Mouse (Mus musculus): Measurements from ENCODE around the gene Adgrl4. TPM values are rescaled to one million over a fixed set of nuclear protein-coding genes. Genes with fewer than 3 reads are reported as not detected.

The Adgrl4 gene
- total RNA-seq (2022) = 100 to 1,000 TPM in 1 of 4 experiments, 10 to 100 TPM in 3; 66.8 to 100 (median 93.7) TPM

DNA sequence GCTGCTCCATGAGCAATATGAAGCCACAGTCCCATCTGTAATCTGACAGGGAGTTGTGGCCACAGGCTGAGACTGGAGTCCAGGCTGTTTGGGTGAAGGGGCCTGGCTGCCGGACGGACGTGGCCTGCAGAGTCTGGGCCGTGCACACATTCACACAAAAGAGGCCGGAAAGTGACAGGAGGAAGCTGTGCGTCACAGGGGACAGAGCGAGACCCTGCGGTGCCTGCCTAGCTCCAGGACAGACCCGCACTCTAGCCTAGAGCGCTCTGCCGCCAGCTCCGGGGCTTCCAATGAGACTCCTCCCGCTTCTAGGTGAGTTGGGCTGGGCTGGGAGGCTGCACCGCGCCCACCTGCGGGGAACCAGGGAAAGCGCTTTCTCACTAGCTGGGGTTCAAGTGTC lies at the start of gene Adgrl4:
TSS of gene Adgrl4 (plus strand) at position 195 of the 400 bp plus-strand sequence.
- DNase-seq = peak; percentile 38

- DNase-seq = no peak
Measured at GRCm38 (mm10) chr3:151390912-151391311, 46.8 kb upstream of the Adgrl4 start.

DNA sequence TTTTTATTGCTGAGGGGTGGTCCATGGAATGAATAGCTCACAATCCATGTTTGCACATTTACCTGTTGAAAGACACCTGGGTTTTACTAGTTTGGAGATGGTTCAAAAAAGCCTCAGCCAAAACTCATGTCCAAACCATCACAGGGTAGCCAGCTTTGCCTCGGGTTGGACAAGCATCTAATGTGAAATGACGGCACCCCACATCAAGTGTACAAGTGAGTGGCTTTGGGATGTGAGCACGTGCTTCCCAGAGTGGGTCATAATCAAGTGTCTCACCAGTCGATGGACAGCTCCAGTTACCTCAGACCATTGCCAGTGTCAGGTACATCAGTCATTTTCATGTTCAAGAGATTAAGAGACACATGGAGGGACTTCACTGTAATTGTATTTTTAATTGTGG lies 44.8 kb upstream of the Adgrl4 start:
- DNase-seq = no peak

- no peak for DNase-seq
Measured at GRCm38 (mm10) chr3:151393330-151393729, 44.4 kb upstream of the Adgrl4 start.

DNA sequence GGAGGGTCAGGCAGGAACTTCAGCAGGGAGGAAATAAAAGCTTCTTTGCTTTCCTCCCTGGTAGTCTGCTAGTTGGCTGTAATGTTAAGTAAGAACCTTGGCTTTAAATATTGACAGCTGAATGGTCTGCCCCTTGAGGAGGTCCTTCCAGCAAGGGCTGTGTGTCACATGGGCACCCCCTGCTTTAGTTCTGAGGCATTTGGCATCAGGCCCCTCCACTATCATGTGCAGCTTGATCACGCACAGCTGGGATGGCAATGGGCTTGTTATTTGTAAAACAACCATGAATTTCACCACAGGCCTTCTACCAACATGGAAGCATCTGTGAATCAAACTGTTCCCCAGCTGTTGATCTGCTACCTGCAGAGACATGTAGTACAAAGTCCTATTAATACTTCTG lies 38.4 kb upstream of the Adgrl4 start:
- no peak for DNase-seq

DNA sequence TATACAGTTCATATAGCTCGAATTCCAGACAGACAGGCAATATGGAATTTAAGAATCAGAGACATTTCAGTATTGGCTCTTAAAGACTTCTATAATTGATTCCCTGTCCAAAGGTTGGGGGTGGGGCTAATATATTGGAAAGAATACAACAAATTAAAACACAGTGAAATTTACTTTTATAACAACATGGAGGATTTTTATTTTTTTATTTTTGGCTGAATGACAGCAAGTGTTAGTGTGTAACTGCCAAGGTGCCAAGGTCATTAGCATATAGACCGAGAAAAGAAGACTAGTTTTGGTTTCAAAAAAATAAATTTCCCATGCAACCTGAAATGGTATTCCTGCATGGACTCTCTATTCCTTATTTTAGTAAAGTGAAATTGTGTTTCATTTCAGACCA lies 26.7 kb upstream of the Adgrl4 start:
- DNase-seq = no peak

GRCm38 (mm10) chr3:151411488-151411887 lies 26.2 kb upstream of the Adgrl4 start:
- no peak for DNase-seq

DNA sequence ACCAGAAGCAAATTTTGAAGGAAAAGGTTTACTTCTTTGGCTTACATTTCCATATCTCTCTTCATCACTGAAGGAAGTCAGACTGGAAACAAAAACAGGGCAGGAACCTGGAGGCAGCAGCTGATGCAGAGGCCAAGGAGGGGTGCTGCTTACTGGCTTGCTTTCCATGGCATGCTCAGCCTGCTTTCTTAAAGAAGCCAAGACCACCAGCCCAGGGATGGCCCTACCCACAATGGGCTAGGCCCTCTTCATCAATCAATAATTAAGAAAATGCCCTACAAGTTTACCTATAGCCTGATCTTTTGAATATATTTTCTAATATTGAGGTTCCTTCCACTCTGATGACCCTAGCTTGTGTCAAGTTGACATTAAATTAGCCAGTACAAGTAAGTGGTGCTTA lies 20.8 kb upstream of the Adgrl4 start:
- no peak for DNase-seq

- no peak for DNase-seq
Measured at GRCm38 (mm10) chr3:151417688-151418572, 19.8 kb upstream of the Adgrl4 start.

GRCm38 (mm10) chr3:151424326-151425207 lies 13.1 kb upstream of the Adgrl4 start:
- no peak for DNase-seq

- no peak for DNase-seq
Measured at GRCm38 (mm10) chr3:151430106-151430505, 7.6 kb upstream of the Adgrl4 start.

DNA sequence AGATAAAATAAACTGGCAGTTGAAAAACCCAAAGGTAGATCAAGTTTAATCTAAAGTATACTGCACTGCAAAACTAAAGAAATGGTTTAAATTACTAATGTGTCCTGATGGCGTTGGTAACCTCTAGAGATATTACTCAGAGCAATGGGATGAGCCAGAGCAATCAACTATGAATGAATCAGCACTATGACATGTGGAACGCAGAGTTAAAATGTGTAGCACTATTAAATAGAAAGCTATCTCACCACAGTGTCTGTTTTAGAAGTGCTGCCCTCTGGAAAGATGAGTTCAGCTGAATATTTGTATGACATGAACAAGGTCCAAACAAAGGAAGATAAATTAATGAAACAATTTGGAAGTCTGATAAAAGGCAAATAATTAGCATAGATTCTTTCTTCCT lies 6.2 kb upstream of the Adgrl4 start:
- no peak for DNase-seq

DNA sequence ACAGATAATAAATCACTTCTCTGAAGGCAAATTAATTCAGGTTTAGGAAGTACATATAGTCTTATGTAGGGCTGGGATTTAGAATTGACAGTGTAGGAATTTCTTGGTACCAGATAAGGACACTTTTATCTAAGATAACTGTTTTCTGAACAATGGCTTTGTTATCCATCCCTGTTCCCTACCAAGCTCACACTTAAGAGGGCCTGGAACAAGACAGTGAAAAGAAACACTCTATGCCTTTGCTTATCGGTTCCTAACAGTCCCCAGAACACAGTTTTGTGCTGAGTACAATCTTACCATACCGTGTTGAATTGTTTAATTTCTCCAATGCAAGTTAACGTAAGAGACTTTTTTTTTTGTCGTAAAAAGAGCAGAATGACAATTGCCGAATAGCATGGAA lies 677 bp downstream of the Adgrl4 start:
- no peak for DNase-seq

- DNase-seq = no peak
Measured at GRCm38 (mm10) chr3:151439976-151440375, 2.3 kb downstream of the Adgrl4 start.

- no peak for DNase-seq
Measured at GRCm38 (mm10) chr3:151442026-151442425, 4.3 kb downstream of the Adgrl4 start.

GRCm38 (mm10) chr3:151443486-151443885 lies 5.8 kb downstream of the Adgrl4 start:
- DNase-seq = no peak

DNA sequence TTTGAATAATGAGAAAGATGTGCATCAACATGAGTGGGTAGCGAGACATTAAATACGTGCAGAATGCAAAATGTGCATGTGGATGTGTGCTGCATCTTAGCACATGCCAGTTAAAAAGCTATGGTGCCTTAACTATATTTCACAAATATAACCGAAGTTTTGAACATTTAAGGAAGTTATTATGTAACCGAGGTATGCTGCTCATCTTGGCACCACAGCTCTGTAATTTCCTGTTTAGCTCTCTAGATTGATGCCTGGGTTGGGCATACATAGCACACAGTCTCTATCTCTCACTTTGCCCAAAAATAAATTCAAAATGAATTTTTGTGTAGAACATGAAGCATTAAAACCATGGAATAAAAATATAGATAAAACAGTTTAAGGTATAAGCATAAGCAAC lies 6.6 kb downstream of the Adgrl4 start:
- no peak for DNase-seq

GRCm38 (mm10) chr3:151445936-151446335 lies 8.2 kb downstream of the Adgrl4 start:
- peak; percentile 9 for DNase-seq

DNA sequence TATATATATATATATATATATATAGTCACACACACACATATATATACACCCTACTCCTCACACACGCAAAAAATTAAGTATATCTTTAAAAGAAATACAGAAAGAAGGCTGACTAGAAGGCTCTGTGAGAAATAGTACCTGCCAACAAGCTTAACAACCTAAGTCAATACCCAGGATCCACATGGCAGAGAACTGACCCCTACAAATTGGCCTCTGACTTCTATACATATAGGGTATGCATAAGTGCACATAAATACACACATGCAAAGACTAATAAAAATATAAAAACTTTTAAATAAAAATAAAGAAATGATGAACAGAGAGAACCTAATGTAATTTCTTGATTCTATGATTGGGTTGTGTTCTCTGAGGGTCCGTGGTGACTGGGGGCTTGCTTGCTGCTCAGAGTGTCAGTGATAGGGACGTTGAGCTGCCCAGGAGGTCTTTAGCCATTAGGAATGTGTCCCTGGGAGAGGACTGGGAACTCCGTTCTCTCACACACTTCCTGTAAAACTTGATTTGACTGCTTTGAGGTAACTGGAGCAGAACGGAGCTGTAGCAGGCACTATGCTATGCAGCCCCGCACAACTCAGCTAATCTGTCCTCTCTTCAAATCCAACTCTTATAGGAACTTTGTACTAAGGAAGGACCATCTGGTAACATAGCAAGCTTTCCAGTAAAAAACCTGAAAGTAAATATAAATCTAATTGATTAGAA lies 17.5 kb downstream of the Adgrl4 start:
- DNase-seq = no peak

DNA sequence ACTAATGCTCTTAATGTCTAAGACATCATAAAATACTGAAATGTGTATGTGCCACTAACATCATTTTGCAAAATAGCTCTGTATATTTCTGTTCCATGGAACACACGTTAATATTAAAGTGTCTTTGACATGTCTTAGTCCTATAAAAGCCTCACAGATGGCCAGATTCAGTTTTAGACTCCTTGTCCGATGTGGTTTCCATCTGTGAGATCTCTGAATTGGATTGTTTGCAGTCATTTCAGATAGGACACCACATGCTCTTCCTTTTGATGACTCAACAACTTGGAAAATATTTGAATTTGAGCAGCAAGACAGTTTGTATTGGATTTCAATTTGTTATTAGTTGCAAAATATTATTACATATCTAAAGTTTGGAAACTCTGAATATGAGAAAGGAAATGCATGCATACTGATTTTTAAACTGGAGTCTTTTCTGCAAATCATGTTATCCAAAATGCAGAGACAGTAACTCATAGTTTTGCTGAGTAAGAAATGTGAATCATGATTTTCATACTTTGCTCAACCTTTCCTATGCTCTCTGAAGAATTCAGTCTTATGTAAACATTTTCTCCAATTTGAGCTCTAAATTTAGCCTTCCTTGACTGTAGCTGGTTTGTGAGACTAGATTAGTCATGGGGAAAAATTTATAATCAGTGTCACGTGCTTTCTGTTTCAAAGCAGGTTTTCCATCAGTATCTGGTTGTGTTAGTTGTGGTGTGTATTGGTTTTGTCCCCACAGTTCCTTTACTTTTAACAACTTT lies 21.9 kb downstream of the Adgrl4 start:
- no peak for DNase-seq

DNA sequence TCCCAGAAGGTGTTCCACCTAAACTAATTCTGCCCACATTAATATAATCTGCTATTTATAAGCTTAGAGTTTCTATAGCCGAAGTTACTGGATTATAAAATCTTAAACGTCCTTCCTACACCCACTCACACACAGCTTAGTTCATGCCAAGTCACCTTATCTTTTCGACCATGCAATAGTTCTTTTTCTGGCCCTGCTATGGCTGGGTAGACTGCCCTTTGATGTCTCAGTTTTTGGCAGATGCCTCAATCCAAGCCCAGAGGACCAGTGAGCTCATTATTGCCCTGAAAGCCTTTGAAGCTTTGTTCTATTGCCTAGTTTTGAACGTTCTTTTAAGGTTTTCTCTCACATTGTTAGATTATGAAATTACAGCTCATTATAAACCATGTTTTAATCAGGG lies 27.5 kb downstream of the Adgrl4 start:
- DNase-seq = no peak

GRCm38 (mm10) chr3:151488853-151489252 lies 51.2 kb downstream of the Adgrl4 start:
- no peak for DNase-seq

Measured in adrenal gland, adult 8-10 months (tissue).